8 mouse cellular contexts compared by ENCODE assay signal in the genomic region with DNA sequence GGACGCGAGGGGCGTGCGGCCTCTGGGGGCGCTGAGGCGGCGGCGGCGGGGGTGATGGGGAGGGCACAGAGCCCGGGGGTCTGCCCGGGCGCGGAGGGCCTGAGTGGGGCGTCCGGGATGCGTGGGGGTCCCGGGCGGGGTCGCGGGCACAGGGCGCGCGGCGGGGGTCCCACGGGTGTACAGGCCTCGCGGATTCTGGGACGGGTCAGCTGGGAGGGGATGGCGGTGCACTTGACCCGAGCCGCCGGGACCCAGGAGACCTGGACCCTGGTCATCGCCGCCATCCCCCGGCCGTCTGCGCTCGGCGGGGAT. TPM values are rescaled to one million over a fixed set of nuclear protein-coding genes. Genes with fewer than 3 reads are reported as not detected.
DNase-seq lines count a peak whose midpoint lies in the region; ATAC-seq and TF ChIP-seq lines count a peak whose summit lies in the region.

No protein-coding gene starts in this region.

- peak overlapping the region; percentile 96 for H3K4me3 ChIP-seq in kidney, embryonic 14.5 days (ENCODE audit: low read length)
- peak overlapping the region; percentile 98 for H3K4me3 ChIP-seq in embryonic facial prominence, embryonic 10.5 days
- peak overlapping the region; percentile 92 for H3K4me3 ChIP-seq in hindbrain, postnatal 0 days (ENCODE audit: low read length)

- H3K27ac ChIP-seq in kidney, embryonic 14.5 days (ENCODE audit: low read depth, low read length), result peak overlapping the region; percentile 99
- peak overlapping the region; percentile 99 for H3K27ac ChIP-seq in embryonic facial prominence, embryonic 10.5 days (replicated peaks)
- peak overlapping the region; percentile 99 for H3K27ac ChIP-seq in hindbrain, postnatal 0 days

- no peak for DNase-seq in kidney, postnatal 4 days
- DNase-seq in embryonic facial prominence, embryonic 10.5 days (ENCODE audit: low spot score), result no peak
- no peak for DNase-seq in hindbrain, postnatal 0 days (ENCODE audit: low spot score)
- DNase-seq in T-cell, adult 2 months (ENCODE audit: low spot score), result no peak
- no peak for DNase-seq in adrenal gland, adult 2 months

- no peak for TF ChIP-seq CTCF in hindbrain, postnatal 0 days (IDR thresholded peaks at IDR 0.05; ENCODE audit: low read depth)

- peak; percentile 45 for ATAC-seq in kidney, embryonic 14.5 days (ENCODE audit: low FRiP score, low TSS enrichment)
- 0 out of 2 replicates have a peak, but pooled peaks have one; percentile 12 for ATAC-seq in hindbrain, postnatal 0 days
- peak; percentile 6; the same call in 1 of the 2 replicates for ATAC-seq in monocyte, adult 5-6 weeks (replicated peaks; ENCODE audit: insufficient number of reproducible peaks, low FRiP score, low TSS enrichment, poor library complexity, severe bottlenecking)
- no peak for ATAC-seq in granulocyte monocyte progenitor cell, adult 5-6 weeks (replicated peaks; ENCODE audit: poor library complexity, severe bottlenecking)

- no peaks in the 10 kb centered on the region for H3K9me3 ChIP-seq in kidney, embryonic 14.5 days (ENCODE audit: control insufficient read depth, low read length)
- no peaks in the 10 kb centered on the region for H3K9me3 ChIP-seq in embryonic facial prominence, embryonic 10.5 days
- H3K9me3 ChIP-seq in hindbrain, postnatal 0 days (ENCODE audit: low read length), result no peaks in the 10 kb centered on the region

- peak overlapping the region; percentile 72 for H3K4me2 ChIP-seq in kidney, embryonic 14.5 days (replicated peaks; ENCODE audit: low read depth, low read length)
- peak overlapping the region; percentile 92 for H3K4me2 ChIP-seq in hindbrain, postnatal 0 days (ENCODE audit: low read depth, low read length)

- no peaks in the 10 kb centered on the region for H3K27me3 ChIP-seq in kidney, embryonic 14.5 days (ENCODE audit: control insufficient read depth, insufficient read depth, low read length)
- H3K27me3 ChIP-seq in embryonic facial prominence, embryonic 10.5 days (replicated peaks; ENCODE audit: low read depth, poor library complexity, severe bottlenecking), result no peaks in the 10 kb centered on the region
- H3K27me3 ChIP-seq in hindbrain, postnatal 0 days (ENCODE audit: insufficient read depth, low read length), result no peaks in the 10 kb centered on the region

- no peaks in the 10 kb centered on the region; the same call in 1 of the 2 replicates for H3K36me3 ChIP-seq in kidney, embryonic 14.5 days (ENCODE audit: control insufficient read depth, insufficient read depth, low read length)
- peaks cover 17% of the 10 kb centered on the region for H3K36me3 ChIP-seq in embryonic facial prominence, embryonic 10.5 days (replicated peaks)
- H3K36me3 ChIP-seq in hindbrain, postnatal 0 days (ENCODE audit: insufficient read depth, low read length), result peaks cover 4% of the 10 kb centered on the region; the same call in 1 of the 2 replicates

- under 1% methylated on average over 20 of the region's 39 CpGs for WGBS in kidney, embryonic 14.5 days
- under 1% methylated on average over 39 of the region's 39 CpGs for WGBS in embryonic facial prominence, embryonic 10.5 days
- 0% methylated on average over 27 of the region's 39 CpGs for WGBS in hindbrain, postnatal 0 days

- peak overlapping the region; percentile 94 for H3K9ac ChIP-seq in kidney, embryonic 14.5 days (ENCODE audit: low read depth, low read length)
- H3K9ac ChIP-seq in hindbrain, postnatal 0 days (replicated peaks; ENCODE audit: low read length), result peak overlapping the region; percentile 96

- peaks cover 28% of the 10 kb centered on the region for H3K4me1 ChIP-seq in kidney, embryonic 14.5 days (ENCODE audit: control insufficient read depth, insufficient read depth, low read length)
- peaks cover 46% of the 10 kb centered on the region for H3K4me1 ChIP-seq in embryonic facial prominence, embryonic 10.5 days
- H3K4me1 ChIP-seq in hindbrain, postnatal 0 days (ENCODE audit: insufficient read depth, low read length), result peaks cover 28% of the 10 kb centered on the region

RNA-seq across cellular contexts. Expression of gene Skil, which starts 0.3 kb away (rescaled TPM):
- polyA plus RNA-seq in kidney, embryonic 14.5 days (2014; fragmentation: Nextera tagmentation; extraction: Ambion mirVana), result 20.0 and 26.8 TPM in 2 replicates
- polyA plus RNA-seq in embryonic facial prominence, embryonic 10.5 days (2016; fragmentation: Nextera tagmentation; extraction: Ambion mirVana), result 32.5 and 33.6 TPM in 2 replicates
- total RNA-seq in hindbrain, postnatal 0 days (2014; rRNA removed), result 36.4 and 38.9 TPM in 2 replicates
- 23.9 and 25.1 TPM in 2 replicates for polyA plus RNA-seq in hindbrain, postnatal 0 days (2015; fragmentation: Nextera tagmentation; extraction: Ambion mirVana)
- 160 to 207 TPM (median 169 TPM) in 3 replicates for total RNA-seq in monocyte, adult 5-6 weeks (2017)
- 10 to 100 TPM; 36.2 to 36.9 TPM for total RNA-seq in adrenal gland, adult 2 months (2021)
- 2.0 and 2.1 TPM in 2 replicates for polyA plus RNA-seq in adrenal gland, adult 2 months (2012; rRNA removed)
- total RNA-seq in granulocyte monocyte progenitor cell, adult 5-6 weeks (2014; fragmentation: Nextera tagmentation), result 5.0 and 7.4 TPM in 2 replicates
- 9.2 and 10.5 TPM in 2 replicates for total RNA-seq in granulocyte monocyte progenitor cell, adult 5-6 weeks (2017)

RNA-seq across cellular contexts. Expression of gene Cldn11, which starts 54.6 kb away (rescaled TPM):
- 47.5 and 53.0 TPM in 2 replicates for polyA plus RNA-seq in kidney, embryonic 14.5 days (2014; fragmentation: Nextera tagmentation; extraction: Ambion mirVana)
- polyA plus RNA-seq in embryonic facial prominence, embryonic 10.5 days (2016; fragmentation: Nextera tagmentation; extraction: Ambion mirVana), result 11.2 and 19.4 TPM in 2 replicates
- total RNA-seq in hindbrain, postnatal 0 days (2014; rRNA removed), result 61.8 and 80.1 TPM in 2 replicates
- 71.0 and 76.7 TPM in 2 replicates for polyA plus RNA-seq in hindbrain, postnatal 0 days (2015; fragmentation: Nextera tagmentation; extraction: Ambion mirVana)
- total RNA-seq in monocyte, adult 5-6 weeks (2017), result not detected in 3 replicates
- total RNA-seq in adrenal gland, adult 2 months (2021), result 10 to 100 TPM in 1 of 2 experiments, 1 to 10 TPM in 1; 7.6 to 16.5 TPM
- polyA plus RNA-seq in adrenal gland, adult 2 months (2012; rRNA removed), result 11.5 and 15.0 TPM in 2 replicates
- not detected in 2 replicates for total RNA-seq in granulocyte monocyte progenitor cell, adult 5-6 weeks (2014; fragmentation: Nextera tagmentation)
- not detected in 2 replicates for total RNA-seq in granulocyte monocyte progenitor cell, adult 5-6 weeks (2017)
